Mouse (Mus musculus) gastrocnemius, postnatal 25 days (tissue): ENCODE measurements around the gene Mapk6. TPM values are rescaled to one million over a fixed set of nuclear protein-coding genes. Genes with fewer than 3 reads are reported as not detected.
"Not testable (repeated sequence)": the region's sequence is repeated elsewhere in the genome, so short reads cannot be mapped to it uniquely, and the experiment has no call there.

Source experiments
- DNase-seq: peaks from one replicate; pipeline ENCODE4 v3.0.0; 2022
- total RNA-seq, 2 experiments: library from RNA; stranded (reverse); gene quantifications; 1 replicate in 1 of 2; 2 replicates in 1 of 2; pipeline ENCODE4 v1.2.3; 2021

The Mapk6 gene
- total RNA-seq, 2 experiments from 2014 or later, result 25.9 to 30.0 TPM

DNA sequence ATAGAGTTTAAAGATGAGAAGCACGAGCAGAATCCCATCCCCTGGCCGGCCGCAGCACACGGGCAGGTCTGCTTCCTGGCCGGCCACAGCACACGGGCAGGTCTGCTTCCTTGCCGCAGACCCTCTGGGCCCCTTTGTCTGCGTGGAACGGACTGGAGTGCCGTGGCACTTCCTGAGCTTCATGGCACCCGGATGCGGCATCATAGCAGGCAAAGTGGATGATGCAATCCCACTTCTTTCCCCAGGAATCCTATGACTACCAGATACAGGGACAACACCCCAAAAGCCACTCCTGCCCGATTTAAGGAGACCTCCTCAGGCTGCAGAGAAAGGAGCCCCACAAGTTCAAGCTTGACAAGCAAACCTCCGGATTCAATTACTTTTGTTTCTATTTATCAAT, 27.0 kb downstream of the Mapk6 start:
- DNase-seq, result no peak

DNA sequence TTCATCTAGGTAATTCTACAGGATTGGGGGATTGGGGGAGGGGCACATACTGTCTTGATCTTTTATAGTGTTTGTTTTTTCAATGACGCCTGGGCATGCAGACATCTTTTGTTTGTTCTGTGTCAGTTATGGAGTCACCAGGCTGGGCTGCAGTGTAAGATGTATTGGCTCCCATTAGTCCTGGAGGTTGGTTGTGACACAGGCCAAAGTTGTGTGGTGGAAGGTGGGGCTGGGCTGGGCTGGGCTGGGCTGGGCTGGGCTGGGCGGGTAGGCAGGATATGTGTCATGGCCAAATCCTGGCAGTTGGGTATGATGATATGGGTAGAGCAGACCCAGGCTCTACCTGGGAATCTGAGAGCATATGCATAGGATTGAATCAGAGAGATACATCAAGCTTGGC, 31.0 kb downstream of the Mapk6 start:
- no peak for DNase-seq

DNA sequence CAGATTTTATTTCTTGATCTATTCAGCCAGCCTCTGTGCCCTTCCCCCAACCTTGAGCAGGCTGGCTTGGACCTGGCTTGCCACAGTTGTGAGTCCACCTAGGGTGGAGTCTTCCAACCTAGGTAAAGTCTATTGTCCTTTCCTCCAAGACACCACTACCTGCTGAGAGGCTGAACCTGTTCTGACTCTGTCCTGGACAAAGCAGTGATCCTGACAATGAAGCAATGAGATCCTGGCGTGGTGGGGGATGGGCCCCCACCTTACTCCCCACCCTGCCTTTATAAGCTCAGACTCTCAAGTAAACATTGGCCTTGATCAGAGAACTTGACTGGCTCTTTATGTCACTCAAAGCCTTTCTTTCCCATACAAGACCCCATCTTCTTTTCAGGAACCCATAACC, 33.4 kb downstream of the Mapk6 start:
- DNase-seq, result no peak

DNA sequence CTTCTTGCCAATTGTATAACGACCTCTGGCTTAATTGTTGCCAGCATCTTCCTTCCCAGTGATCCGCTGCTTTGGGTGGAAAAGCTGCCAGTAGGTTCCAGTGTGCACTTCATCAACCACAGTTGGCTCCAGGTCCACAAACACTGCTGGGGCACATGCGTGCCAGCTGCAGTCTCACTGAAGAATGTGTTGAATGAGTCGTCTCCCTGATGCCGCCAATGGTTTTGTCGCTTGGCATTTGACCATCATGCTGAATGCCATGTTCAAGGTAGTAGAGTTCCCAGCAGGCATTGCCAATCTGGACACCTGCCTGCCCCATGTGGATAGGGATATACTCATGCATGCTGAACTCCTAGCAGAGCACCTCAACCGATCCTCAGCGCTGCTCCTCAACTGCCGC, 34.2 kb downstream of the Mapk6 start:
- DNase-seq, result no peak

DNA sequence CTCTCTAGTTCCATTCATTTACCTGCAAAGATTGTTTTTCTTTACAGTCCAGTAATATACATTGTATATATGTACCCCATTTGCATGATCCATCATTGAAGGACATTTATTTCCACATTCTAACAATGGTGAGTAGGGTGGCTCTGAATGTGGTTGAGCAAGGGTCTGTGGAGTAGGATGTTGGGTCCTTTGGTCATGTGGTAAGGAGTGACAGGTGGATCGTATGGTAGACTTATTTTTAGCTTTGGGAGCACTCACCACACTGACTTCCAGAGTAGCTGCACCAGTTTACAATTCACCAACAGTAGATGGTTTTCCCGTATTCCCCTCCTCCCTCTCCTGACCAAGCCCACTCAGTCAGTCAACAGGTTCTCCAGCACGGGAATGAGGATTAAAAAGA, 41.0 kb downstream of the Mapk6 start:
- DNase-seq, result no peak

DNA sequence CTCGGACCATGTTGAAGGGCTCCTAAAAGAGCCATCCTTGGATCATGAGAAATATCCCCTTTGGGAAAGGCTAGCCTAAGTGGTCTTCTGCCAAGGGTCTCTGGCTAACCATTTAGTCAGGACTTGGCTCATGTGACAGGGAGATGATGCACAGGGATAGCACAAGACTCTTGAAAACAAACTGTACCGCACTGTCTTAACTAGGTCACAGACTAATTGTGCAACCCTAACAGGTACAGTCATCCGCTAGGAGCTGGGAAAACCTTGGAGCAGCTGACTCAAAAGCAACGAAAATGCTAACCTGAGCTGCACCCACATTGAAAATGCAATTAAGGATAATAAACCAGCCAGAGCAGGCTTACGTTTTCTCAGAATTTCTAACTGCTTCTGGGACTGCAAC, 43.6 kb downstream of the Mapk6 start:
- no peak for DNase-seq

DNA sequence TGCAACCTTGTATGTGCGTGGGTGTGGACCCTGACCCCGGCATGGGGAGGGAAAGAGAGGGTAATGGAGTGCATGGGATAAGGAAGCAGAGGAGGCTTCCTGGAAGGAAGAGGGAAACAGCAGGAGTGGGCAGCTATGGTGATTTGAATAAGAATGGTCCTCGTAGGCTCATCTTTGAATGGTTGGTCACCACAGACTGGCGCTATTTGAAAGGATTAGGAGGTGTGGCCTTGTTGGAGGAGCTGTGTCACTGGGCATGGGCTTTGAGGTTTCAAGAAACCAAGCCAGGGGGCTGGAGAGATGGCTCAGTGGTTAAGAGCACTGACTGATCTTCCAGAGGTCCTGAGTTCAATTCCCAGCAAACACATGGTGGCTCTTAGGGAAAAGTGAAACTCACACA, 44.6 kb downstream of the Mapk6 start:
- DNase-seq, result no peak

DNA sequence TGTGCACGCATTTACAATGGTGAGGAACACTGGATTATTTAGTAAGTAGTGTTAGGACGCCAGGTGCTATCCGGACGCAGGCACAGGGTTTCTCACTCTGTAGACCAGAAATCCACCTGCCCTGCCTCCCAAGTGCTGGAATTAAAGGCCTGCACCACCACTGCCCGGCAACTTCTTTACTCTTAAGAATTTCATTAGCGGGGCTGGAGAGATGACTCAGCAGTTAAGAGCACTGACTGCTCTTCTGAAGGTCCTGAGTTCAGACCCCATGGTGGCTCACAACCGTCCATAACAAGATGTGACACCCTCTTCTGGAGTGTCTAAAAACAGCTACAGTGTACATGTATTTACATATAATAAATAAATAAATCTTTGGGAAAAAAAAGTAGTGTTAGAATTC, 46.1 kb downstream of the Mapk6 start:
- not testable (repeated sequence) for DNase-seq

DNA sequence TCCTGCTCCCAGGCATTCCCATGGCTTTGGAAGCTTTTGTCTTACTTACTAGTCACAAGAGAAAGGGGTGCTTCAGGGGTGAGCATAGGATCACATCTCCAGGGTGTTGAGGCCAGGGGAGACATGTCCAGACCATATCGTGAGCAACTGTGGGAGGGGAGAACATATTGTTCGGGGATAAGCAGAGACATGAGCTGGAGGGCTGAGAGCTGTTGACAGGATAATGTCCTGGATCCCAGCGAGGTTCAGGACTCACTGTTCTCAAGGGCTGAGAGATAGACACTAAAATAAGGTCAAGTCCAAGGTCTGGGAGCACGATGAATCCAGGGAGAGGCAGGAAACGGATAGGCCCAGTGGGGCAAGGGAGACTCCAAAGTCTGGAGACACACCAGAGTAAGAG, 46.8 kb downstream of the Mapk6 start:
- DNase-seq, result no peak

DNA sequence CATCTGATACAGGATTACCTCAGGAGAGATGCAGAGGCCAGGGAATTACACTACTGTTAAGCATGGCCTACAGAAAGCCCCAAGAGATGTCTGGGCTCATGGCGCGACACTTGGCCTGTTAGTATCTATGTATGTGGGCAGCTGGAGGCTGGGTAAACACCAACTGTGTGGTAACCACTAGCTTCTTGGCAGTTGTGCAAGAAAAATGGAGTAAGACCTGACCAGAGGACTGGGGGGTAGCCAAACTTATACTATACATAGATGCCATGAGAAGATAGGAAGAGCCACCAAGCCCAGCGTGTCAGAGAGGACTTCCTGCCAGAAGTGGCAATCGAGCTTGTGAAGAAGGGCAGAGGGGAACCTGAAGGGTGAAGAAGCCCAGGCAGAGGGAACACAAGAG, 47.6 kb downstream of the Mapk6 start:
- no peak for DNase-seq

DNA sequence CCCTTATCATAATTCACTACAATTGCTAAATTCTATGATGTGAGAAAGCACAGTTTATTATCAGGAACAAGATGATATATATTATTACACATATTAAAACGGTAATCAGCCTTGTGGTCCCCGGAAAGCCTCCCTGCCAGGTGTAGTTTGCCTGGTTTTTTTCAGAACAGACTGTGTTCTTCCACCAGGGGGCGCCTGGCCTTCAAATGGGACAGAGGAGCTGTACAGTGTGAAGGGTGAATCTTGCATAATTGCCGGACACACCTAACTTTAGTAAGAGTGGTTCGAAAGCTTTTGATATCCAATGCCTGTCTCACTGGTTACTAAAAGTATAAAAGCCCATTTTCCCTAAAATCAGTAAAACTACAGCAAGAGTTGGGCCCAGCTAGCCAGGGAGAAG, 48.1 kb downstream of the Mapk6 start:
- DNase-seq, result peak; percentile 42

DNA sequence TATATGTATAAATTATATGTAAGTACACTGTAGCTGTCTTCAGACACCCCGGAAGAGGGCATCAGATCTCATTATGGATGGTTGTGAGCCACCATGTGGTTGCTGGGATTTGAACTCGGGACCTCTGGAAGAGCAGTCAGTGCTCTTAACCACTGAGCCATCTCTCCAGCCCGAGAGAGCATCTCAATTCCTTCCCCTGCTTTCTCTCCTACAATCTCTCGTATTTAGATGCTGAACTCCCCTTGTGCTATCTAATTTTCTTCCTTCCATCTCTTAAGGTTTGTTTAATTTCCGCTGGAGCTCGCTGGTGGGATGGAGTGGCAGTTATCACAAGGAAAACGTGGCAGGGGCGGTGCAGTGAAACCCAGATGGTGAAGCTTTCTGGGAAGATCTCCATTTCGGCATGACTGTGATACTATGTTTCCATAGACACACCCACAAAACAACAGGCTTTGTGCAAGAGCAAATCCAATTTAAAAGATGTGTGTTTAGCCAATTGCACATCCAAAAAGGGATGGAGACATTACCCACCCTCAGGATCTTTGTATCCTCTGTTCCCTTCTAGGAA, 52.6 kb downstream of the Mapk6 start:
- no peak for DNase-seq

DNA sequence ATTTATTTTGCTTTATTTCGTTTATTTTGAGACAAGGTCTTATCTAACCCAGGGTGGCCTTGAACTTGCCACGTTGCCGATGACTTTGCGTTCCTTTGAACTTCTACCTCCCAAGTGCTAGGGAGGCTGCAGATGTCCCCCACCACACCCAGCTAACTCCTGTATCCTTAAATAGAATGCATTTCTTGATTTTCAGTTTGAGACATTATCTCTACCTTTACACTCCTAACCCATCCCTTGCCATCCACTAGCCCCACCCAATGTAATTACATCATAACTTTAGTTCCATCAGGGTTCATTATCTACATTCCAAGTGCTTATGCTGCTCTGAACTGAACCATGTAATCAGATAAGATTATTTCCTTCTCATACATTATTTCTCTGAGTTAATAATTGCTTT, 54.0 kb downstream of the Mapk6 start:
- DNase-seq, result no peak

DNA sequence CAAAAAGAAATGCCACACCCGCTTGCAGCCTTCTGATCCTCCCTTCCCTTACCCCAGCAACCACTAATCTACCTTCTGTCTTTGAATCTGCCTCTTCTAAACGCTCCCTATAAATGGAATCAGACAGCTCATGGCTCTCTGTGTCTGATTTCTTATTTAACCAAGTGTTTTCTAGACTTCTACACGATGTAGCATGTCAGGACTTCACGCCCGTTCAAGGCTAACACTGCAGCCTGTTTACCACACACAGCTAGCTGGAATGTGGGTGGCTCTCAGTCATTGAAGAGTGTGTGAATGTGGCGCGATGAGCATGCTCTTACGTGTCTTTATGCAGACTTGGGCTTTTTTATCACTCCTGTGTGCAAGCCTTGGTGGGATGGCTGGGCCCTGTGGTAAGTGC, 56.7 kb downstream of the Mapk6 start:
- DNase-seq, result no peak

DNA sequence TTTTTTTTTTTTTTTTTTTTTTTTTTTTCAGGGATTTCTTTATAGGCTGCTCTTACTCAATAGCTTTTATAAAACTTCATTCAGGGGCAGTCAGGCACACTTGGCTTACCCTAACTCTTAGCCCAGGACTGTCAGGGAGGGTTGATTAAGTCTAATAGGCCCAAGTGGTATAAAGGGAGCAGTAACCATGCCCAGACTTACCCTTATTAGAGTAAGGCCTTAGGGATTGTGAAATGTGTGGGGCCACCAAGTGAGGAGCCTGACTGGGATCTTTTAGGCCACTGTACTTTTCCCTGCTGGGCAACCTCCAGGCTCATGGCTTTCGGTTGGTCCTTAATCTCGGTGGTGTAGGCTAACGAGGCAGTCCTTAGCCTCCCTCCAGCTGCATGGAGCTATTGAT, 61.2 kb downstream of the Mapk6 start:
- no peak for DNase-seq

DNA sequence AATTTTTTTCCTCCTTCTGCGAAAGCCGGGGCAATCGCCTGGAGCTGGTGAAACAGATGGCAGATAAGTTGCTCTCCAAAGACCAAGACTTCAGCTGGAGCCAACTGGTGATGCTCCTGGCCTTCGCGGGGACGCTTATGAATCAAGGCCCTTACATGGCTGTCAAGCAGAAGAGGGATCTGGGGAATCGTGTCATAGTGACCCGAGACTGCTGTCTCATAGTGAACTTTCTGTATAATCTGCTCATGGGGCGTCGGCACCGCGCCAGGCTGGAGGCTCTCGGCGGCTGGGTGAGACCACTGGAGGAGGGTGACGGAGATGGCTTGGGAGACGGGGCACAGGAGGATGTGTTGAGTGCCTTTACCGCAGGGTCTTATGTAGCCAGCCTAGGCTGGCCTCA, 61.7 kb downstream of the Mapk6 start:
- DNase-seq, result no peak

DNA sequence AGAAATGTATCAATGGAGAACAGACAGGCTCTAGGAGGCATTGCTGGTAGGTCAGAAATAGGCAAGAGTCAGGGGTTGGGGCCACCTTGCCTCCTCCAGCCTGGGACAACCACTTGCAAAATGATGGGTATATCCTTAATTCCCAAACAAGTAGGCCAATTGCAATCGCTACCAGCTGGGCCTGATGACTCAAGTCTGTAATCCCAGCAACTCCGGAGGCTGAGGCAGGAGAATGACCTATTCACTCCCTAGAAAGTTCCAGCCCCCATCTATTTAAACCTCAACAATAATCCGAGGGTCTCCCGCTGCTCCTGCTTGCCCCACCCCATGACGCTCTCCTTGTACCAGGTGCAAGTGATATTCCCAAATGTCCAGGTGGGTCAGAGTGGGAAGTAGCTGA, 62.3 kb downstream of the Mapk6 start, which contains the start of gene Bcl2l10:
TSS of gene Bcl2l10 (plus strand) at position 301 of the 400 bp plus-strand sequence.
- no peak for DNase-seq

DNA sequence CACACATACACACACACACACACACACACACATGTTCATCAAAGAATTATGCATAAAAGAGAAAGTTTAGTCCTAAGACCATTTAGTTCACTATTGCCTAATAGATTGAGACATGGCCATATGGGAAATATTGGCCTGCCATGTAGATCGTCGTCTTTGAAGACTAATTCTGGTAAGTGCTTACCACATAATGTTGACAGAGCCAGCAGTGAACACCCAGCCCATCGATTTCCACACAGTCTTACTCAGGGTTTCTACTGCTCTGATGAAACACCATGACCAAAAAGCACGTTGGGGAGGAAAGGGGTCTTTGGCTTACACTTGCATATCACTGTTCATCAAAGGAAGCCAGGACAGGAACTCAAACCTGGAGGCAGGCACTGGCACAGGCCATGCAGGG, 67.4 kb downstream of the Mapk6 start:
- no peak for DNase-seq

DNA sequence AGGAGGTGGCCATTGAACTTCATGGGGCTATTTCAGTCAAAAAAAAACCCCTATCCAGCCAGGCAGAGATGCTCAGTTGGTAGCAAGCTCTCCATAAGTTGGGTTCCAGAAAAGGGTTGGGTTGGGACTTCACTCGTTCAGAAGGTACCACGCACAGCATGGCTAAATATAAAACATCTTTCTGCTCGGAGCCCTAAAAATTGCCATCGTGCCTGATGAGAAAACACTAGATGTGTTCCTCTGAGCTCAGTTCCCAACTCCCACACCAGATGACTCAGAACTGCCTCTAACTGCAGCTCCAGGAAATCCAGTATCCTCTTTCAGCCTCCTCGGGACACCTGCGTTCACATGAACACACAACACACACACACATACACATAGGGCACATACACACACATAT, 71.8 kb downstream of the Mapk6 start:
- DNase-seq, result no peak

DNA sequence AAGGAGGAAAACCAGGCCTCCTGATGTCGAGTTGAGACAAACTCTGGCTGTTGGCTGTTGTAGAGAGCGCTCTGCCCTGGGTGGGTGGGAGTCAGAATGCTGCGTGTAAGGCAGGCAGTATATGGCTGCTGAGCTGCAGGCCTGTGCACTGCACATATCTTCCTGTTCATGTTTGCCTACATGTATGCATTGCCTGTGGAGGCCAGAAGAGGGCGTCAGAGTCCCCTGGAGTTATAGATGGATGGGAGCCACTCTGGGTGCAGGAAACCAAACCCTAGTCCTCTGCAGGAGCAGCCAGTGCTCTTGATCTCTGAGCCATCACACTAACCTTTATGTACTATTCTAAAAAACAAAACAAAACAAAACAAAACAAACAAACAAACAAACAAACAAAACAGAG, 75.4 kb downstream of the Mapk6 start:
- DNase-seq, result no peak

DNA sequence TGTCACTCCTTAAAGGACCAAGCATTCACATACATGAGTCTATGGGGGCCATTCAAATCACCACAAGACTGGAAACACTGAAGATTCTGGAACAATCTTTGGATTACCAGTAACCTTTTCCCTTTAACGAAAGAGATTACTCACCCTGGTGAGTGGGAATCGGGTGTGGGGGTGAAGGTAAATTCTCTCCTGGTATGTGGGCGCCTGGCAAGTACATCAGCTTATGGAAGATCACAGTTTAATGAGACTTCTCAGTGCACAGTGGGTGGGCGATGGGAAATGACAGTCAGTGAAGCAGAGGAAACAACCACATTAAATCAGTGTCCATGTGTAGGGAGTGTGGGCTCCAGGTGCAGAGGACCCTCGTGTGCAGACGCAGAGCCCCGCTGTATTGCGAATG, 79.0 kb downstream of the Mapk6 start:
- no peak for DNase-seq

DNA sequence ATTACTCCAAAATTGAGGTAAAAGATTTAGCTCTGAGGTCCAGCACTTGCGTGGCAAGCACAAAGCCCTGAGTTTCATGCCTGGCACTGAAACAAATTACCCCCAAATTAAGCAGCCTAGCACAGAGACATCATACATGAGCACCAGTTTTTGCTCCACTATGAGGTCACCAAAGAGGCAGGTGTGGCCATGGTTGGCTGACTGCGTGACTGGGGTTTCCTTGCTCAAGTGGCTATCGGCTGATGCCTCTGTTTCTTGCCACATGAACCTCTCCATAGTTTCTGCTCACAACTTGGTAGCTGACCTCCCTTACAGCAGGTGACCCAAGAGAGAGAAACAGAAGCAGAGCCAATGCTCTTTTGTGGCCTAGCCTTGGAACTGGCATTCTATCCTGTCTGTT, 81.8 kb downstream of the Mapk6 start:
- no peak for DNase-seq

DNA sequence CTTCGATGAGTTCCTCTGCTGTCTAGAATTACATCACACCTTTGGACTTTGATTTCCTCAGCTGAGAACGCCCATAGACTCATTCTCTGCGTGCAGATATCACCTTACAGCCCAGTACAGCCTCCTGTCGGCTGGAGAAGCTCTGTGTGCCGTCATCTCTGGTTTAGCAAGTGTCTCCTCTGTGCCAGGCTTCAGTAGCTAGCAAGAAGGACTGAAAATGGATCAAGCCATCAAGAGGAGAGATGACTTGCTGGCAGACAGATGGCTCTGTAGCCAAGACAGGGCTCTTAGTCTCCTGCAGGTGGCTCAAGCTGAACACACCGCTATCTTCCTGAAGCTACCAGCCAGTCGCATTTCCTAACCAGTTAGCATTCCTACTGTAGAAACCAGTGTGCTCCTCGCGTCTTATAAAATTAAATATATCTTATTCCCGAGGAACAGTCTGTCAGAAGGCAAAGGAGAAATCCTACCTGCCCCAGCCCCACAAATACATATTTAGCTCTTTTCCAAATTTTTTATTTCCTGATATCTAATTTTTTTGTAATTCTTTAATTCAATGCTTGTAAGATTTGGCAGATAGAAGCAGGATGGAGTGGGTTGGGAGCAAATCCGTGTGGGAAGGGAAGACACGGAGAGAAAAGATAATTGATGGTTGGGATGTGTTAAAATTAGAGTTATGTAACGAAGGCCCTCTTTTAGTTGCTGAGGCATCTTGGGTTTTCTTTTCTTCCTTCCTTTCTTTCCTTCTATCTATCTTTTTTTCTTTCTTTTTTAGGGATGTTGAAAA, 87.5 kb downstream of the Mapk6 start:
- no peak for DNase-seq

DNA sequence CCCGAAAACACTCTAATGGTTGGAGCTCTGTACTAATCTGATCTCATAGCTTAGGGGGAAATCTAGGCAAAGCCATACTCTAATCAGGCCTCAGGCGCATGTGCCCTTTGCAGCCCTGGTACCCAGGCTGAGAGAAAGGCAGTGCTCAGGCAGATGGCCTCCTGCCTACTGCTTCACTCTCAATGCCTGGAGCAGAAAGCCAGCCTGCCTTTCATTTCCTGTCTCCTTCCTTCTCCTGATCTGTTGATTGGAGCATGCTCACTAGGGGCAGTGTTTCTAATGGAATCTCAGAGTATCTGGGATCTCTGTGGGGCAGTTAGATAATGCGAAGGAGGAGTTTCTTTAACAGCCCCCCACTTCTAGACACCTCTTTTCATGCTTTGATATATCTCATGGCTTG, 90.4 kb downstream of the Mapk6 start:
- DNase-seq, result no peak
